Mouse (Mus musculus) heart, embryonic 10.5 days (tissue): ENCODE results near the gene Pigs. TPM values are rescaled to one million over a fixed set of nuclear protein-coding genes. Genes with fewer than 3 reads are reported as not detected.

Experiments used
- DNase-seq: peaks from one replicate; pipeline ENCODE4 v3.0.0-alpha.2; 2017; ENCODE audit warnings: low spot score
- H3K27ac ChIP-seq: fragments of 300-500 bp; sonication (generic); 2 replicates; pipeline ENCODE4 v1.5.1; 2016; ENCODE audit warnings: mild to moderate bottlenecking
- H3K27me3 ChIP-seq: fragments of 300-500 bp; sonication (generic); 2 replicates; pipeline ENCODE4 v1.6.1; 2016; ENCODE audit warnings: mild to moderate bottlenecking; ENCODE audit not compliant: poor library complexity, insufficient read depth, severe bottlenecking
- H3K36me3 ChIP-seq: fragments of 300-500 bp; sonication (generic); 2 replicates; pipeline ENCODE4 v1.6.1; 2016; ENCODE audit warnings: mild to moderate bottlenecking, moderate library complexity
- H3K4me1 ChIP-seq: fragments of 300-500 bp; sonication (generic); 2 replicates; pipeline ENCODE4 v1.6.1; 2016; ENCODE audit warnings: mild to moderate bottlenecking
- H3K4me3 ChIP-seq: fragments of 300-500 bp; sonication (generic); 2 replicates; pipeline ENCODE4 v1.5.1; 2016; ENCODE audit warnings: mild to moderate bottlenecking, moderate library complexity
- H3K9me3 ChIP-seq: fragments of 300-500 bp; sonication (generic); 2 replicates; pipeline ENCODE4 v1.6.1; 2016; ENCODE audit warnings: mild to moderate bottlenecking, moderate library complexity
- WGBS: fragments of 180-500 bp; shearing (Covaris S2); methylation state at CpG from one replicate; pipeline ENCODE4 v1.1.7; 2016; 5-methylcytosine and 5-hydroxymethylcytosine counted together
- polyA plus RNA-seq: library from polyadenylated mRNA; unstranded; fragments of >200 nt; fragmentation: Nextera tagmentation; extraction: Ambion mirVana; gene quantifications from 2 replicates; pipeline ENCODE4 v1.2.1, GENCODE M21; 2016

Pigs gene
- polyA plus RNA-seq, 1 experiment from 2014 or later = 72.0 TPM

- no peaks in the 10 kb centered on the region for H3K9me3 ChIP-seq
- peak overlapping the region; percentile 72 for H3K27ac ChIP-seq
- H3K36me3 ChIP-seq = peaks cover 33% of the 10 kb centered on the region
- 40% methylated on average over 8 of the region's 8 CpGs for WGBS
- peak overlapping the region; percentile 96 for H3K4me3 ChIP-seq
- peaks cover 64% of the 10 kb centered on the region for H3K4me1 ChIP-seq
- H3K27me3 ChIP-seq = no peaks in the 10 kb centered on the region
- DNase-seq = no peak
These were observed 16.9 kb downstream of the Pigs start for GRCm38 (mm10) chr11:78344890-78345715.

- H3K36me3 ChIP-seq = peaks cover 29% of the 10 kb centered on the region
- H3K4me1 ChIP-seq = peaks cover 64% of the 10 kb centered on the region
- H3K4me3 ChIP-seq = 0 out of 2 replicates have a peak overlapping the region, but pooled peaks have one; percentile 96
- H3K9me3 ChIP-seq = no peaks in the 10 kb centered on the region
- peak overlapping the region; percentile 72 for H3K27ac ChIP-seq
- no peak for DNase-seq
- WGBS = 60% methylated on average over 7 of the region's 7 CpGs
- H3K27me3 ChIP-seq = no peaks in the 10 kb centered on the region
These were observed 17.6 kb downstream of the Pigs start for GRCm38 (mm10) chr11:78345801-78346200.

- Histone ChIP-seq H3K27ac (no peak overlapping the region), H3K4me1 (peaks cover 64% of the 10 kb centered on the region)
- WGBS = 81% methylated on average over 6 of the region's 6 CpGs
These were observed 18.3 kb downstream of the Pigs start for GRCm38 (mm10) chr11:78346326-78347069.

GRCm38 (mm10) chr11:78347070-78347754 lies 19.0 kb downstream of the Pigs start:
- Histone ChIP-seq H3K4me3 (no peak overlapping the region), H3K27ac (no peak overlapping the region), H3K4me1 (peaks cover 64% of the 10 kb centered on the region), H3K36me3 (peaks cover 20% of the 10 kb centered on the region), H3K27me3 (no peaks in the 10 kb centered on the region), H3K9me3 (no peaks in the 10 kb centered on the region)
- WGBS = 90% methylated on average over 10 of the region's 10 CpGs
- DNase-seq = no peak

More at GRCm38 (mm10) chr11:78346326-78347069, 18.3 kb downstream of the Pigs start:
- Histone ChIP-seq H3K4me3 (no peak overlapping the region), H3K9me3 (no peaks in the 10 kb centered on the region), H3K36me3 (peaks cover 23% of the 10 kb centered on the region), H3K27me3 (no peaks in the 10 kb centered on the region)
- no peak for DNase-seq

GRCm38 (mm10) chr11:78347908-78348307 lies 19.7 kb downstream of the Pigs start:
- Histone ChIP-seq H3K27ac (no peak overlapping the region), H3K4me1 (peaks cover 61% of the 10 kb centered on the region), H3K36me3 (peaks cover 20% of the 10 kb centered on the region), H3K4me3 (no peak overlapping the region), H3K27me3 (no peaks in the 10 kb centered on the region), H3K9me3 (no peaks in the 10 kb centered on the region)
- no peak for DNase-seq
- WGBS = 73% methylated on average over 9 of the region's 9 CpGs

- peaks cover 20% of the 10 kb centered on the region for H3K36me3 ChIP-seq
- no peak overlapping the region for H3K27ac ChIP-seq
- 71% methylated on average over 7 of the region's 7 CpGs for WGBS
- H3K27me3 ChIP-seq = no peaks in the 10 kb centered on the region
- H3K4me3 ChIP-seq = no peak overlapping the region
- no peak for DNase-seq
- no peaks in the 10 kb centered on the region for H3K9me3 ChIP-seq
- H3K4me1 ChIP-seq = peaks cover 57% of the 10 kb centered on the region
These were observed 20.3 kb downstream of the Pigs start for GRCm38 (mm10) chr11:78348474-78348873.

GRCm38 (mm10) chr11:78349441-78350358 lies 21.5 kb downstream of the Pigs start:
- 83% methylated on average over 4 of the region's 4 CpGs for WGBS
- no peak for DNase-seq
- Histone ChIP-seq H3K4me3 (no peak overlapping the region), H3K4me1 (peaks cover 45% of the 10 kb centered on the region), H3K36me3 (peaks cover 19% of the 10 kb centered on the region), H3K27me3 (no peaks in the 10 kb centered on the region), H3K9me3 (no peaks in the 10 kb centered on the region), H3K27ac (no peak overlapping the region)

- DNase-seq = no peak
- H3K4me3 ChIP-seq = no peak overlapping the region
- H3K9me3 ChIP-seq = no peaks in the 10 kb centered on the region
- H3K36me3 ChIP-seq = peaks cover 12% of the 10 kb centered on the region
- H3K4me1 ChIP-seq = peaks cover 14% of the 10 kb centered on the region
- peaks cover 6% of the 10 kb centered on the region; the same call in 1 of the 2 replicates for H3K27me3 ChIP-seq
- WGBS = 82% methylated on average over 1 of the region's 1 CpGs
- no peak overlapping the region for H3K27ac ChIP-seq
These were observed 24.9 kb downstream of the Pigs start for GRCm38 (mm10) chr11:78353081-78353480.

GRCm38 (mm10) chr11:78354905-78355304 lies 26.7 kb downstream of the Pigs start:
- no peak overlapping the region for H3K4me3 ChIP-seq
- H3K36me3 ChIP-seq = no peaks in the 10 kb centered on the region
- 59% methylated on average over 6 of the region's 6 CpGs for WGBS
- no peaks in the 10 kb centered on the region for H3K9me3 ChIP-seq
- peaks cover 7% of the 10 kb centered on the region for H3K4me1 ChIP-seq
- peaks cover 20% of the 10 kb centered on the region for H3K27me3 ChIP-seq
- no peak overlapping the region for H3K27ac ChIP-seq
- no peak for DNase-seq

GRCm38 (mm10) chr11:78355471-78356238 lies 27.4 kb downstream of the Pigs start:
- Histone ChIP-seq H3K9me3 (no peaks in the 10 kb centered on the region), H3K4me1 (peaks cover 12% of the 10 kb centered on the region; the same call in 1 of the 2 replicates), H3K4me3 (no peak overlapping the region), H3K27ac (no peak overlapping the region), H3K27me3 (peaks cover 21% of the 10 kb centered on the region), H3K36me3 (no peaks in the 10 kb centered on the region)
- 27% methylated on average over 4 of the region's 4 CpGs for WGBS
- no peak for DNase-seq

GRCm38 (mm10) chr11:78358330-78359007 lies 30.3 kb downstream of the Pigs start:
- Histone ChIP-seq H3K36me3 (no peaks in the 10 kb centered on the region), H3K4me1 (peaks cover 14% of the 10 kb centered on the region; the same call in 1 of the 2 replicates), H3K27me3 (peaks cover 27% of the 10 kb centered on the region), H3K27ac (no peak overlapping the region), H3K4me3 (no peak overlapping the region), H3K9me3 (no peaks in the 10 kb centered on the region)
- WGBS = 12% methylated on average over 22 of the region's 22 CpGs
- DNase-seq = no peak
